Mouse (Mus musculus) regulatory T cell (primary cell): ENCODE data around the gene Ncdn.

Experiments used
- in situ Hi-C: fragments of 300-600 bp; cut with MboI, MseI; formaldehyde crosslinking; loops from one replicate; pipeline ENCODE4 v1.15.1; 2025; ENCODE audit warnings: high pct_unique_total_duplicates

Gene Ncdn

DNA sequence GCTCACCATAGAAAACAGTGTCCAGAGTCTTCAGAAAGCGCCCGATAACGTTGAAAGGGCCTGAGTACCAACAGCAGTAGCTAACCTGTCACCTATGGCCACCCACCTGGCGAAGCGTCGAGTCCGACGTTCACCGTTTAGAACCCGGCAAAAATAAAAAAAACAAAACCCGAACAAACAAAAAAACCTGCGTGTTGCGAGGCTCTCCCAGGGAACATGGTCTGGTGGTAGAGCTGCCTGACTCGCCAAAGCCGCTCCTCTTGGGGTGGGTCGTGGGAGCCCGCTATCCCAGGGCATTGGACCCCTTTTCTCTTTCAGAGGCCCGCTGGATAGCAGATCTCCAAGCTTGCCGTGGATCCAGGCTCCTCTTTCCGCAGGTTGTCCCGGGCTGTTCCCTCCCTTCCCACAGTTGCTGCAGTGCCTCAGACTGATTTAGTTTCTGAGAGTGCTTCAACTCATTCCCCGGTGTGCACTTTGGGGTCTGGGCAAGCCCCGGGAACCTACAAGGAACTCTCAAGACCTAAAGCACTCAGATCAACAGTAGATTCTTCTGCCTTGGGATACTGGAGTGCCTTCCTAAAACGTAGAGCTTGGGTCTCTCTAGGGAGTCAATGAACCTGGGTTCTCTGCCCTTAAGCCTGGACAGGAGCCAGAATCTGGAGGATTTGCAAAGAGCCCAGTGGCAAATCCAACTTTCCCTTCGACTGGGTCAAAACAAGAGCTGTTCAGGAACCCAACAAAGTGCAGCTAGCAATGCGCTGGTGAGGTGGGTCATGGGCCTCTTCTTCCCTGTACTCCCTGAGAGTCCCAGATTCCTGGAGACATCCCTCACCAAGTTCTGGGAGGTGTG is 20.5 kb downstream of the Ncdn start:
- in situ Hi-C loops = no loop called here

DNA sequence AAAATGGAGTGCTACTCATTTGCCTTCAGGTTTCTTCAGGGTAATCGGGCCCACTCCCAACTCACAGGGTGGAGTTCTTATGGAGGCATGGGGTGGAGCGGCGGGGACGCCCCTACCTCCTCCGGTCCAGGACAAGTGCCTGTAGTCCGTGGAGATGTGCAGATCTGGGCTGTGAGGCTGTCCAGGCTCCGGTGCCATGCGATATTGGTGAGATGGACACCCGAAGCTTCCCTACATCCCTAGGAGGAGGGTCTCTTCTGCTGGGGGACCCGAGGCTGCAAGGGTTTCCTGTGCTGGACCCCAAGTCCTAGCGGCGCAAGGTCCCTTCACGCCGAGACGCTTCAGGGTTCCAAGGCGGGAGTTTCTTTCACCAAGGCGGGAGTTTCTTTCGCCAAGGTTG is 21.1 kb downstream of the Ncdn start:
- in situ Hi-C loops = no loop called here

DNA sequence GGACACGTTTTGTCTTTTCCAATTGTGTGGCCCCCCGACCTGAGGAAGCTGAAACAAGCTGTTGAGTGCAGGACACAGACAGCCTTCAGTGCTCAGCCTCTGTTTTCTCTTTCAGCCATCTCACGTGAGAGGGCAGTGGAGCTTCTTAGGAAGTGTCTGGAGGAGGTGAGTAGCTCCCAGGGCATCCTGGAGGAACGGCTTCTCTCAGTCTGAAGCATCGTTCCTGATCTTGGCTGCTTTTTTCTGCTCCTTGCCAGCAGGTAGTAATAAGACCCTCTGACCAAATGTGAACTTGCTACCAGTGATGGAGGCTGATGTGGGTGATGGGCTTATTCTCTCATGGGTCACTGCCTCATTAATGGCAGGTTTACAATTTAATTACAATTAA is 45.8 kb downstream of the Ncdn start:
- in situ Hi-C loops = no loop called here

DNA sequence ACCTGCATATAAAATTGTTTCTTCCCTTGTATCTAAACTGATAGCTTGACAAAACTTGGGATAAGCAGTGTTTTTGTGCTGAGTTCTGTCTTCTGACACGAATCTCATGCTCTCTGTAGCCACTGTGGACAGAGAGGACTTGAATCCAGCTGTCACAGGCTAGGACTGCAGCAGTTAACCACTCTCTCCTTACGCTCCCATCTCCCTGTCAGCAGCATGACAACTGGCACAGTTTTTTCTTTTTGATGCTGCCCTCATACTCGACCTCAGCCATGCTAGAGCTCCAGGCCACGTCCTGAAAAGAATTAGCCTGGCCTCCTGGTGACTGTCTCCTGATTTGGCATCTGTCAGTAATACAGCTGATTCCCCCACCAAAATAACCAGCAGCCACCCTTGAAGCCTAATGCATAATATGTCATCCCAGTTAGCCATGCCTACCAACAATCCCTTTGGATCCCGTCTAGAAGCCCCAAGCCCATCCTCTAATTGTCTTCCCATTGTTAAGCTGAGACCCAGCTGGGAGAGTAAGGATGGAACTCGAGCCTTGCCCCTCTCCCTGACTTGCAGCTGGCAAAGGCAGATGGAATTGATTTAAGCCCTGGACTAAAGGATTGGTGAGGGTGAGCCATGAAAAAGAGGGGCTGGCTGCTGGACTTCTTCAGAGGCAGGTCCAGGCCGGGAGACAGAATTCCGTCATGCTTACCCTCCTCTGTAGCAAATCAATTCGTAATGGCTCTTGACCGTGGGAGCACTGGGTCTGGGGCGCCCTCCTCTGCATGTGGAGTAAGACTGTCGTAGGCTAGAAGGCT is 46.4 kb downstream of the Ncdn start:
- in situ Hi-C loops = no loop called here

DNA sequence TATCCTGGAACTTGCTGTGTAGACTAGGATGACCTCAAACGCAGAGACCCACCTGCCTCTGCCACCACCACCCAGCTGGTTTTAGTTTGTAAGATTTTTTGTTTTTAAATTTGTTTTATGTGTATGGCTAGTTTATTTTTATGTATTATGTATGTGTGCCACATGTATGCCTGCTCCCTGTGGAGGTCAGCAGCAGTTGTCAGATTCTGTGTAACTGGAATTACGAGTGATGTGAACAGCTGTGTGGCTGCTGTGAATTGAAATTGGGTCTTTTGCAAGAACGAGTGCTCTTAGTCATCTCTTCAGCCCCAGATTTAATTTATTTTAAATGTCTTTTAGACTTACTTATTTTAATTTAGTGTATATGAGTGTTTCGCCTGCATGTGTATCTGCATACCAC is 56.3 kb downstream of the Ncdn start:
- in situ Hi-C loops = no loop called here
